Mouse (Mus musculus): ENCODE measurements around the gene Adgrb3. TPM values are rescaled to one million over a fixed set of nuclear protein-coding genes. Genes with fewer than 3 reads are reported as not detected.
A peak's percentile ranks its signal among the peaks of the same experiment; 100 is the strongest.

Adgrb3 gene
- polyA plus RNA-seq, 1 experiment from 2014 or later = 68.6 TPM

DNA sequence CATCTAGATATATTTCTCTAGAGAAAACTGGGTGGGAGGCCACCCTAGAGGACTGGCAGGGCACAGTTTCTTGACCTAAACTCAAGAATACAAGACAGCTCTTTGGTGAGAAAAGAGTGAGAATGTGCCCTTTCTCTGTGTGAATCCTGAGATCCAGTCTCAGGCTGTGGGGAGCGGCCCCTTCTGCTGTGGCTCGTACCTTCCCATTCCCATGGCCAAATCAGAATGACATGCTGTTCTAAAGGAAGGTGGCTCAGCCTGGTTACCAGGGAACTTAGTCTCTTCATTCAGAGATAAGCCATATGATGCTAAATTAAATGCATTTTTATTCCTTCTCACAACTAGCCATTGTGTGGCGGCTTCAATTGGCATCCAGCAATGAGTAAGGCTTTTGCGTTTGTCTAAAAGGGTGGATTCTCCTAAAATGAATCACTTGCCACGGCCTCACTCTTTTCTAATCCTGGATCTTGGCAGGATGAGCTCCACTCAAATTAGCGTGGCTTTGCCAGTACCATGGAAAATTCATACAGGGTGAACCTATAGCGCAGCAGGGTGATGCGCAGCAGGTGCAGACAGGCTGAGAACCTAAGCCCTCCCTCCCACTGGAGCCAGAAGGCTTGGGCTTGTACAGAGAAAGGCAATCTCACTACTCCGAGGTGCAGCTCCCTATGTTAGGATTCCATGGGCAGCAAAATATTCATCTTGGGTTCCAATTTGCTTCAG is 649.5 kb downstream of the Adgrb3 start:
- Histone ChIP-seq H3K27me3 (ENCODE audit: control insufficient read depth, insufficient read depth, low read depth, low read length) (no peaks in the 10 kb centered on the region), H3K4me1 (ENCODE audit: control insufficient read depth, insufficient read depth, low read length) (peaks cover 27% of the 10 kb centered on the region), H3K36me3 (ENCODE audit: control insufficient read depth, insufficient read depth, low read length) (no peaks in the 10 kb centered on the region), H3K4me2 (ENCODE audit: low read length) (no peak overlapping the region), H3K9me3 (replicated peaks; ENCODE audit: control insufficient read depth, low read length, poor library complexity, severe bottlenecking) (no peaks in the 10 kb centered on the region), H3K9ac (ENCODE audit: low read depth, low read length) (no peak overlapping the region), H3K4me3 (ENCODE audit: low read depth, low read length) (no peak overlapping the region), H3K27ac (ENCODE audit: low read length) (peak overlapping the region; percentile 73)
- WGBS = 18% methylated on average over 9 of the region's 9 CpGs
- ATAC-seq = peak; percentile 70

DNA sequence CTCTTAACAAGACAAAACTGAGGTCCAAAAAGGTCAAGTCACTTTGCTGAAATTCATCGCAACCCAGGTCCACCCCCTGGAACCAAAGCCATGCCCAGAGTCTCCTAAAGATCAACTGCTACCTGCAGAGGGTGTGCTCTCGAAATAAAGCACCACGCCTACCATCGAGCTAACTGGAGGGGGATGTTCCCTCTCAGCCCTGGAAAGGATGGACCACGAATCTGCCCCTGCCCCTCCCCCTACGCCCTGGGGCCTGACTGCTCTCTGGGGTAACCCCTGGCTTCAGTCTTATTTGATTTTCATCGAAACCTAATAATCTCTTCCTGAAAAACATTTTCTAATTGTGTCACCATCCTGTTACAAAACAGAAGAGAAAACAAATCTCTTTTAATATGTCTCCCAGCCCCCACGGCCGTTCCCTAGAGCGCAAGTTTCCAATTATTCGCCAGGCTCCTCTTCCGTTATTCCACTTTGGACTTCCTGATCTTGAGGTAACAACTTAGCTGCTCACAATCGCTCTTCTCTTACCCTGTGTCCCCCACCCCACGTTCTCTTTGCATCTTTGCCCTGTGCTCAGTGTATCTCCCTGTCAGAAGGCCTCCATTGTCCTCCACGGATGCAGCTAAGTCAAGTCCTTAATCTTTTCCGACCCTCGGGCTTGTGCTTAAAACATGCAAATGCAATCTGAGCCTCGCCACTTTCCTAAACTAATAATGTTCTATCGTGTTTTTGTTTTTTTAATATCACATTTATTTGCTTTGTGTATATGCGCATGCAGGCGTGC is 651.0 kb downstream of the Adgrb3 start:
- ATAC-seq = peak; percentile 43; the same call in 1 of the 2 replicates
- WGBS = 25% methylated on average over 21 of the region's 21 CpGs
- Histone ChIP-seq H3K36me3 (ENCODE audit: control insufficient read depth, insufficient read depth, low read length) (no peaks in the 10 kb centered on the region), H3K9me3 (replicated peaks; ENCODE audit: control insufficient read depth, low read length, poor library complexity, severe bottlenecking) (no peaks in the 10 kb centered on the region), H3K27ac (ENCODE audit: low read length) (peak overlapping the region; percentile 43), H3K4me1 (ENCODE audit: control insufficient read depth, insufficient read depth, low read length) (peaks cover 27% of the 10 kb centered on the region), H3K27me3 (ENCODE audit: control insufficient read depth, insufficient read depth, low read depth, low read length) (no peaks in the 10 kb centered on the region), H3K4me2 (ENCODE audit: low read length) (no peak overlapping the region), H3K9ac (ENCODE audit: low read depth, low read length) (no peak overlapping the region), H3K4me3 (ENCODE audit: low read depth, low read length) (no peak overlapping the region)

DNA sequence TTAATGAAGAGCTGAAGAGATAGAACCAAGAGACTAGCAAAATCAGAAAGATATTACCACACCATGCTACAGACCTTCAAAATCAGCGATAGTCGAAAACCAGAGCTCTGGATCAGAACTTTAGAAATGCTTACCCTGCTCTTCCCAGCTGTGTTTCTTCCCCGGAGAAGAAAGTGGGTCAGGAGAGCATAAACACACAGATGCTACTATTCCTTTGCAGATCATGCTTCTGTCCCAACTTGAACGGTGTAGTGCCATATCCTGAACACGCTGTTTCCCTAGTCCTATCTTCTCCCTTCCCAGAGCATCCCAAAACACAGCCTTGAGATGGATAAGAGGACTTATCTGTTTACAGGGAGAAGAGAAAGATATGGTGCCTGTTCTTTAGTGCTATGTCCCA is 662.4 kb downstream of the Adgrb3 start:
- ATAC-seq = no peak
- H3K9ac ChIP-seq (ENCODE audit: low read depth, low read length) = no peak overlapping the region
- H3K4me2 ChIP-seq (ENCODE audit: low read length) = no peak overlapping the region
- no peaks in the 10 kb centered on the region for H3K27me3 ChIP-seq (ENCODE audit: control insufficient read depth, insufficient read depth, low read depth, low read length)
- no peaks in the 10 kb centered on the region for H3K9me3 ChIP-seq (replicated peaks; ENCODE audit: control insufficient read depth, low read length, poor library complexity, severe bottlenecking)
- no peaks in the 10 kb centered on the region for H3K36me3 ChIP-seq (ENCODE audit: control insufficient read depth, insufficient read depth, low read length)
- WGBS = 88% methylated on average over 5 of the region's 5 CpGs
- H3K27ac ChIP-seq (ENCODE audit: low read length) = peak overlapping the region; percentile 26
- no peak overlapping the region for H3K4me3 ChIP-seq (ENCODE audit: low read depth, low read length)
- peaks cover 17% of the 10 kb centered on the region for H3K4me1 ChIP-seq (ENCODE audit: control insufficient read depth, insufficient read depth, low read length)

DNA sequence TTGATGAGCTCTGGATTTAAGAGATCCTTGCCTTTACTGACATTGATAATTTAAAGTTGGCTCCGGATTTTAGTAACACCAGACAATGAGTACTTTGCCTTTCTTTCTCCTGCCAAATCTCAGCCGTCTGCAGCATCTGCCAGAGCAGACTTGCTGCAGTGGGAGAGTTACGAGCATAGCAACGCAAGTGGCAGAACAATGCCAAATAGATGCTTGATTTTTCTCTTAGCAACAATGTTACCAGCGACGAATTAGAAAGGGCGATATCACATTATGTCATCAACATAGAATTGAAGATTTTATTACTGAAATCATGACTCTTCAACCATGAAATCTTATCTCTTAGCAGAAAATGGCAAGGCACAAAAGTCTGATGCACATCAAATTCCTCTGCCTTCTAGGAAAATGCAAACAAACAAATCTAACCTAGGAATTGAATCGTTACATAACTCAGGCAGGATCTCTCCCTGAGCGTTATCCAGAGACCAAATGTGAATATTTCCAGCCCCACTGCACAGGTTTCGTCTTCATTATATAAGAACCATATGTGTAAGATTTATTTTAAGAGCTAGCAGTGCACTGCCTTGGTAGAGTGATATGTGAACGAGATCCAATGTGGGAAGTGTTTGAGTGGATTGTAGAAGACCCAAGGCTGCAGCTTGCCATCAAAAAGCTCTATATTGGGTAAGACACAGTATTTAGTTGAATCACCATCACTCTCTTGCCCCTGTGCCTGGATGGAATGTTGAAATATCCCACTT is 663.3 kb downstream of the Adgrb3 start:
- peak; percentile 66; the same call in 1 of the 2 replicates for ATAC-seq
- peaks cover 17% of the 10 kb centered on the region for H3K4me1 ChIP-seq (ENCODE audit: control insufficient read depth, insufficient read depth, low read length)
- H3K9ac ChIP-seq (ENCODE audit: low read depth, low read length) = peak overlapping the region; percentile 0; the same call in 1 of the 2 replicates
- no peak overlapping the region for H3K4me3 ChIP-seq (ENCODE audit: low read depth, low read length)
- H3K27ac ChIP-seq (ENCODE audit: low read length) = peak overlapping the region; percentile 73
- H3K9me3 ChIP-seq (replicated peaks; ENCODE audit: control insufficient read depth, low read length, poor library complexity, severe bottlenecking) = no peaks in the 10 kb centered on the region
- 30% methylated on average over 11 of the region's 11 CpGs for WGBS
- H3K4me2 ChIP-seq (ENCODE audit: low read length) = peak overlapping the region; percentile 25; the same call in 1 of the 2 replicates
- no peaks in the 10 kb centered on the region for H3K27me3 ChIP-seq (ENCODE audit: control insufficient read depth, insufficient read depth, low read depth, low read length)
- H3K36me3 ChIP-seq (ENCODE audit: control insufficient read depth, insufficient read depth, low read length) = no peaks in the 10 kb centered on the region

DNA sequence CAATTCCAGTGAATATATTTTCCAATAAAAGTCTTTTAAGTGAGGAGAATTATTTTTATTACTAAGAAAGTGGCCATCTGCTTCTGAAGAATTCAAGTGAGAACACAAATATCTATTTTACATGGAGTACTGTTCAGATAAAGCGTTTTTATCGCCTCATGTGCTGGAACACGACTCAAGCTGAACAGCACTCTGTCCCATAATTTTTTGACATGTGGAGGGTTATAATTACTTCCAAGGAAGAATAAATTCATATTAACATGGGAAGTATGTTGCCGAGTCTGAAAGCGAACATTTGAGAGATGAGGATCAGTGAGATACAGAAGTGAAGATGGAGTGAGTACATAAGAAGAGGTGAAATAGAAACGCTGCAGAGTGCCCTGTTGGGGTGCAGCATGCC is 665.9 kb downstream of the Adgrb3 start:
- no peak for ATAC-seq
- 80% methylated on average over 6 of the region's 6 CpGs for WGBS
- H3K4me2 ChIP-seq (ENCODE audit: low read length) = no peak overlapping the region
- peaks cover 17% of the 10 kb centered on the region for H3K4me1 ChIP-seq (ENCODE audit: control insufficient read depth, insufficient read depth, low read length)
- no peaks in the 10 kb centered on the region for H3K9me3 ChIP-seq (replicated peaks; ENCODE audit: control insufficient read depth, low read length, poor library complexity, severe bottlenecking)
- no peak overlapping the region for H3K27ac ChIP-seq (ENCODE audit: low read length)
- no peak overlapping the region for H3K9ac ChIP-seq (ENCODE audit: low read depth, low read length)
- no peak overlapping the region for H3K4me3 ChIP-seq (ENCODE audit: low read depth, low read length)
- H3K36me3 ChIP-seq (ENCODE audit: control insufficient read depth, insufficient read depth, low read length) = no peaks in the 10 kb centered on the region
- H3K27me3 ChIP-seq (ENCODE audit: control insufficient read depth, insufficient read depth, low read depth, low read length) = no peaks in the 10 kb centered on the region

DNA sequence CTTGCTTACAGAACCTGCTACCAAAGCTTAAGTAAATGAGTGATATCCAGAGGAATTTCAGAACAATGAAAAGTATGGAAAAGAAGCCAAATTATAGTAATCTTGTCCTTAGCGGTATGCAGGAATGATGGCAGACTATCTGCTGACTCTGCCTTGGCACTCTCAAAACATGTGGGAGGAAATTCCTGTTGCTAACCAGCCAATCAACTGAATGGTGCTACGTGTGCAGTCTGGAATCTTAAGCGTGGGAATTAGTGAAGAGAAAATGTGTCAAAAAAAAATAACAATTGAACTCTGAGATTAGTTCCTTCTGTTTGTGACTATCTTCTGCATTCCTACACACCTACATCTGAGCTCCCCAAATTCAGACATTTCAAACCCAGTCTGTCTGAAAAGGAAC is 683.3 kb downstream of the Adgrb3 start:
- ATAC-seq = no peak
- Histone ChIP-seq H3K9ac (ENCODE audit: low read depth, low read length) (no peak overlapping the region), H3K27me3 (ENCODE audit: control insufficient read depth, insufficient read depth, low read depth, low read length) (no peaks in the 10 kb centered on the region), H3K4me1 (ENCODE audit: control insufficient read depth, insufficient read depth, low read length) (no peaks in the 10 kb centered on the region), H3K27ac (ENCODE audit: low read length) (no peak overlapping the region), H3K4me3 (ENCODE audit: low read depth, low read length) (no peak overlapping the region), H3K9me3 (replicated peaks; ENCODE audit: control insufficient read depth, low read length, poor library complexity, severe bottlenecking) (no peaks in the 10 kb centered on the region), H3K4me2 (ENCODE audit: low read length) (no peak overlapping the region), H3K36me3 (ENCODE audit: control insufficient read depth, insufficient read depth, low read length) (no peaks in the 10 kb centered on the region)
- WGBS = 80% methylated on average over 3 of the region's 3 CpGs

DNA sequence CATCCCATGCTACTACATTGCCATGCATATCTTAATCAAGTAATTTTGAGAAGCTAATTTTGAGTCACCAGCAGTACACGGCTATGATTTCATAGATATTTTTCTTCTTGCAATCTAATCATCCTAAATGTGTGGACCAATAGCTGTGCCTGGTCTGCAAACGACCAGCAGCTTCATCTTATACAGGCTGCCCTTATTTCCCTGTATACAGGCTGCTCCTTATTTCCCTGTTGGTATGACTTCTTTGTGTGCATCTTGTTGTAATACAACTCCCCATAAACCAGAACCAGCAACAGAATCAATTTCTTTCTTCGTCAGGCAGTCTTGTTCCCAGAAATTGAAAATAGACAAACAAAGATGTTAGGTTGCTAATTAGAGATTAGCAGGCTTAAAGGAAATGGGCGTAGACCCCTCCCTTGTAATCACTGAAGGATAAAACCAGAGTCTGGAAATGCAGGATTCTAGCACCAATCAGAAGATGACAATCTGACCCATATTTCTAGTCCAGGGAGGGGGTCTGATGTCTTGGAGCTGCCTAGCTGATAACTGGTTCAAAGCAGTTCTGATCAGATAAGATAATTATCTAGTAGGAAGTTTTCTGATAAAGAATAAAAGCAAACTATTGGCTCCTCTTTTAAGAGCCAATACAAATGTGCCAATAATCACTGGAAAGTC is 697.2 kb downstream of the Adgrb3 start:
- Histone ChIP-seq H3K9me3 (replicated peaks; ENCODE audit: control insufficient read depth, low read length, poor library complexity, severe bottlenecking) (no peaks in the 10 kb centered on the region), H3K4me3 (ENCODE audit: low read depth, low read length) (no peak overlapping the region), H3K36me3 (ENCODE audit: control insufficient read depth, insufficient read depth, low read length) (no peaks in the 10 kb centered on the region), H3K27me3 (ENCODE audit: control insufficient read depth, insufficient read depth, low read depth, low read length) (no peaks in the 10 kb centered on the region), H3K27ac (ENCODE audit: low read length) (no peak overlapping the region; the same call in 1 of the 2 replicates), H3K4me2 (ENCODE audit: low read length) (no peak overlapping the region), H3K4me1 (ENCODE audit: control insufficient read depth, insufficient read depth, low read length) (peaks cover 2% of the 10 kb centered on the region; the same call in 1 of the 2 replicates), H3K9ac (ENCODE audit: low read depth, low read length) (no peak overlapping the region)
- 38% methylated on average over 4 of the region's 4 CpGs for WGBS
- ATAC-seq = peak; percentile 42; the same call in 1 of the 2 replicates

DNA sequence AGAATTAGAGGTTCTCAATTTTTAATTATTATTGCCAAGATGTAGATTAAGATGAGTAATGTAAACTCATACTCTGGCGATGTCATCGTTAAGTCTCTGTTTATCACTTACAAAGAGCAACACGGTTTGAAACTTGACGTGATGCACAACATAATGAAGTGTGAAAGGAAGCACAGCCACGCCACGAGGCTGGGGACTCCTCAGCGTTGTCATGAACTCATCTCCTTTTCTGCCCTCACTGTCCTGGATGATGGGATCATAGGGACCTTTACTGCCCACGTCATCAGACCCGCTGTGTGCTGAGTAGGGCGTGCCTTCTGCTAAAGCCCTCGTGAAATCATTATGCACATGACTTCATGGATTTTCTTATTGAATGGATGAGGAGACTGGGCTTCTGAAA is 714.0 kb downstream of the Adgrb3 start:
- Histone ChIP-seq H3K9ac (ENCODE audit: low read depth, low read length) (no peak overlapping the region), H3K9me3 (replicated peaks; ENCODE audit: control insufficient read depth, low read length, poor library complexity, severe bottlenecking) (no peaks in the 10 kb centered on the region), H3K27ac (ENCODE audit: low read length) (no peak overlapping the region), H3K36me3 (ENCODE audit: control insufficient read depth, insufficient read depth, low read length) (peaks cover 4% of the 10 kb centered on the region; the same call in 1 of the 2 replicates), H3K4me1 (ENCODE audit: control insufficient read depth, insufficient read depth, low read length) (no peaks in the 10 kb centered on the region), H3K4me2 (ENCODE audit: low read length) (no peak overlapping the region), H3K4me3 (ENCODE audit: low read depth, low read length) (no peak overlapping the region), H3K27me3 (ENCODE audit: control insufficient read depth, insufficient read depth, low read depth, low read length) (no peaks in the 10 kb centered on the region)
- whole genome bisulfite sequencing = 76% methylated on average over 11 of the region's 11 CpGs
- ATAC-seq = peak; percentile 14; the same call in 1 of the 2 replicates
